In the genomic region with DNA sequence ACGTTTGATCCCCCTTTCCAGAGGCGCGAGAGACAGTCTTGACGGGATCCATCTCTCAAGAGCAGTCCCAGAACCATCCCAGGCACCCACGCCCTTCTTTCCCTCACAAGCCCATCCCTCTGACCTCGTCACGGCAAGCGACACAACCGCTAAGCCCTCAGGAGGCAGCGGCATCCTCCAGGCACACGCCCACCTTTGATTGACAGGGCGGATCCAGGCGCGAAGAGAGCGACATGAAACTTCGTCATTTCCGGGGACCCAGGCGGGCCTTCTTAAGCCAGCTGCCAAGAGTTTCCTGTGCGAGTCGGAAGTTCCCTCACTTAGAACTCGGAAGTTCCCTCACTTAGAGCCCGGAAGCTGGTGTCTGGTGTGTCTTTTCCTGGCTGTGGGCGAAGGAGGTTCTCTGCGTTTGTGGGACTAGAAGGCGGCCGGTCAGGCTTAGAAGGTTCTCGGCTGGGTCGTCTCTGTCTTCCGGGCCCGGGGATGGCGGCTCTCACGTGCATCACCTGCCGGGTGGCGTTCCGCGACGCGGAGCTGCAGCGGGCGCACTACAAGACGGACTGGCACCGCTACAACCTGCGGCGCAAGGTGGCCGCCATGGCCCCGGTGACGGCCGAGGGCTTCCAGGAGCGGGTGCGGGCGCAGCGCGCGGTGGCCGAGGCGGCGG, we compare ENCODE assay signal across 8 mouse cellular contexts. TPM values are rescaled to one million over a fixed set of nuclear protein-coding genes. Genes with fewer than 3 reads are reported as not detected.
A peak's percentile ranks its signal among the peaks of the same experiment; 100 is the strongest.
DNase-seq lines count a peak whose midpoint lies in the region; ATAC-seq and TF ChIP-seq lines count a peak whose summit lies in the region.

A gene (plus strand): TSS at position 300 of the 667 bp plus-strand sequence.

- no peaks in the 10 kb centered on the region for H3K27me3 ChIP-seq in ES-Bruce4 (ENCODE audit: control insufficient read depth, insufficient read depth, low read length, poor library complexity, severe bottlenecking)
- H3K27me3 ChIP-seq in forebrain, embryonic 13.5 days = no peaks in the 10 kb centered on the region
- H3K27me3 ChIP-seq in liver, postnatal 0 days (ENCODE audit: insufficient read depth, low read length) = no peaks in the 10 kb centered on the region
- no peaks in the 10 kb centered on the region for H3K27me3 ChIP-seq in neural tube, embryonic 14.5 days (ENCODE audit: control insufficient read depth, insufficient read depth, low read length)

- TF ChIP-seq CTCF in ES-Bruce4 (IDR thresholded peaks at IDR 0.05; ENCODE audit: low read depth, low read length) = no peak
- no peak for TF ChIP-seq CTCF in liver, postnatal 0 days (IDR thresholded peaks at IDR 0.05; ENCODE audit: low read depth)

- DNase-seq in heart, postnatal 10 days = peak; percentile 98
- peak; percentile 99 for DNase-seq in large intestine, adult 2 months (ENCODE audit: low read depth, low spot score)
- peak; percentile 96 for DNase-seq in liver, postnatal 0 days
- peak; percentile 93 for DNase-seq in testis, postnatal 10 days (ENCODE audit: low spot score)

- peak within 1 kb of the TSS; percentile 96 for H3K4me3 ChIP-seq in ES-Bruce4 (ENCODE audit: low read depth, low read length)
- peak within 1 kb of the TSS; percentile 94 for H3K4me3 ChIP-seq in forebrain, embryonic 13.5 days
- peak within 1 kb of the TSS; percentile 88 for H3K4me3 ChIP-seq in liver, postnatal 0 days (ENCODE audit: low read depth, low read length)
- peak within 1 kb of the TSS; percentile 96 for H3K4me3 ChIP-seq in neural tube, embryonic 14.5 days (ENCODE audit: low read depth, low read length)

- H3K4me2 ChIP-seq in forebrain, embryonic 13.5 days = peak within 1 kb of the TSS; percentile 98
- peak within 1 kb of the TSS; percentile 88 for H3K4me2 ChIP-seq in liver, postnatal 0 days (ENCODE audit: low read depth, low read length)
- H3K4me2 ChIP-seq in neural tube, embryonic 14.5 days (ENCODE audit: low read depth, low read length) = peak within 1 kb of the TSS; percentile 78

- peak within 1 kb of the TSS; percentile 18; the same call in 1 of the 2 replicates for H3K27ac ChIP-seq in ES-Bruce4 (ENCODE audit: insufficient read depth, low read length)
- H3K27ac ChIP-seq in forebrain, embryonic 13.5 days = peak within 1 kb of the TSS; percentile 82
- peak within 1 kb of the TSS; percentile 99 for H3K27ac ChIP-seq in liver, postnatal 0 days (ENCODE audit: low read depth)
- H3K27ac ChIP-seq in neural tube, embryonic 14.5 days (ENCODE audit: low read depth, low read length) = peak within 1 kb of the TSS; percentile 89

- peak; percentile 68 for TF ChIP-seq POLR2A in ES-Bruce4 (IDR thresholded peaks at IDR 0.05; ENCODE audit: insufficient read depth, low read length)

- no peaks in the 10 kb centered on the region for H3K9me3 ChIP-seq in ES-Bruce4 (replicated peaks; ENCODE audit: control insufficient read depth, insufficient read depth, low read length, poor library complexity, severe bottlenecking)
- H3K9me3 ChIP-seq in forebrain, embryonic 13.5 days (replicated peaks) = no peaks in the 10 kb centered on the region
- H3K9me3 ChIP-seq in liver, postnatal 0 days (ENCODE audit: low read length) = no peaks in the 10 kb centered on the region
- H3K9me3 ChIP-seq in neural tube, embryonic 14.5 days (ENCODE audit: control insufficient read depth, low read length) = no peaks in the 10 kb centered on the region

- H3K9ac ChIP-seq in ES-Bruce4 (ENCODE audit: low read depth, poor library complexity, severe bottlenecking) = peak within 1 kb of the TSS; percentile 82
- peak within 1 kb of the TSS; percentile 90 for H3K9ac ChIP-seq in forebrain, embryonic 13.5 days
- H3K9ac ChIP-seq in liver, postnatal 0 days (replicated peaks) = peak within 1 kb of the TSS; percentile 82
- peak within 1 kb of the TSS; percentile 87 for H3K9ac ChIP-seq in neural tube, embryonic 14.5 days (replicated peaks; ENCODE audit: low read depth, low read length)

- H3K36me3 ChIP-seq in ES-Bruce4 (ENCODE audit: control insufficient read depth, insufficient read depth, low read length, poor library complexity, severe bottlenecking) = peaks cover 21% of the 10 kb centered on the region
- H3K36me3 ChIP-seq in forebrain, embryonic 13.5 days (ENCODE audit: poor library complexity, severe bottlenecking) = peaks cover 19% of the 10 kb centered on the region
- peaks cover 20% of the 10 kb centered on the region for H3K36me3 ChIP-seq in liver, postnatal 0 days (replicated peaks; ENCODE audit: insufficient read depth, low read length)
- no peaks in the 10 kb centered on the region; the same call in 1 of the 2 replicates for H3K36me3 ChIP-seq in neural tube, embryonic 14.5 days (ENCODE audit: control insufficient read depth, insufficient read depth, low read length)

- intact Hi-C loops in heart, postnatal 10 days (cut with DNase I) = no loop called here

- TF ChIP-seq EP300 in ES-Bruce4 (IDR thresholded peaks at IDR 0.05; ENCODE audit: insufficient read depth, low read depth, low read length) = no peak
- TF ChIP-seq EP300 in liver, postnatal 0 days (IDR thresholded peaks at IDR 0.05; ENCODE audit: low read depth) = peak; percentile 58; the same call in 1 of the 2 replicates

- under 1% methylated on average over 56 of the region's 57 CpGs for WGBS in forebrain, embryonic 13.5 days
- WGBS in large intestine, adult 2 months = under 1% methylated on average over 57 of the region's 57 CpGs
- under 1% methylated on average over 51 of the region's 57 CpGs for WGBS in liver, postnatal 0 days (ENCODE audit: insufficient replicate concordance)
- WGBS in neural tube, embryonic 14.5 days = under 1% methylated on average over 57 of the region's 57 CpGs

- peak; percentile 98 for ATAC-seq in cerebellum, adult (ENCODE audit: insufficient number of reproducible peaks, low FRiP score, low TSS enrichment)
- ATAC-seq in forebrain, embryonic 13.5 days = peak; percentile 99
- peak; percentile 95 for ATAC-seq in liver, postnatal 0 days
- ATAC-seq in neural tube, embryonic 14.5 days (ENCODE audit: low read depth) = peak; percentile 97

- no peaks in the 10 kb centered on the region for H3K4me1 ChIP-seq in ES-Bruce4 (ENCODE audit: control insufficient read depth, insufficient read depth, low read length)
- H3K4me1 ChIP-seq in forebrain, embryonic 13.5 days = peaks cover 18% of the 10 kb centered on the region
- H3K4me1 ChIP-seq in liver, postnatal 0 days (ENCODE audit: insufficient read depth) = peaks cover 28% of the 10 kb centered on the region
- H3K4me1 ChIP-seq in neural tube, embryonic 14.5 days (ENCODE audit: control insufficient read depth, insufficient read depth, low read length) = peaks cover 16% of the 10 kb centered on the region

RNA-seq across cellular contexts. Expression of the gene that starts here (rescaled TPM):
- polyA plus RNA-seq in ES-Bruce4 (2011; ENCODE audit: insufficient read depth, insufficient read length, low read depth, missing spikeins) = 70.8 and 71.3 TPM in 2 replicates
- 25.0 and 28.9 TPM in 2 replicates for polyA plus RNA-seq in forebrain, embryonic 13.5 days (2015; fragmentation: Nextera tagmentation; extraction: Ambion mirVana)
- 10 to 100 TPM; 22.1 to 26.8 TPM for total RNA-seq in heart, postnatal 10 days (2021)
- 14.6 and 15.2 TPM in 2 replicates for polyA plus RNA-seq in large intestine, adult 2 months (2012; rRNA removed)
- 9.8 and 13.4 TPM in 2 replicates for polyA plus RNA-seq in liver, postnatal 0 days (2015; fragmentation: Nextera tagmentation; extraction: Ambion mirVana)
- 37.7 and 41.2 TPM in 2 replicates for polyA plus RNA-seq in neural tube, embryonic 14.5 days (2014; fragmentation: Nextera tagmentation; extraction: Ambion mirVana)

Comparison
In these comparisons a context has a peak if more than half of its experiments do, and no peak if none do; other contexts are left out.
1. Peak in every context shown above with its lines: DNase-seq, ATAC-seq, H3K4me3 ChIP-seq and H3K27ac ChIP-seq.
2. H3K27ac ChIP-seq: peak in every context shown above with its lines; median percentile 99 in liver, postnatal 0 days; 89 in neural tube, embryonic 14.5 days; 82 in forebrain, embryonic 13.5 days; 18 in ES-Bruce4.